Mouse (Mus musculus) thymus, postnatal 4 days (tissue): ENCODE measurements around the gene Colgalt2.

Source experiments
- DNase-seq: peaks from one replicate; pipeline ENCODE4 v3.0.0; 2021

Gene Colgalt2

GRCm38 (mm10) chr1:152540304-152540887 is 140.8 kb downstream of the Colgalt2 start:
- DNase-seq = no peak

DNA sequence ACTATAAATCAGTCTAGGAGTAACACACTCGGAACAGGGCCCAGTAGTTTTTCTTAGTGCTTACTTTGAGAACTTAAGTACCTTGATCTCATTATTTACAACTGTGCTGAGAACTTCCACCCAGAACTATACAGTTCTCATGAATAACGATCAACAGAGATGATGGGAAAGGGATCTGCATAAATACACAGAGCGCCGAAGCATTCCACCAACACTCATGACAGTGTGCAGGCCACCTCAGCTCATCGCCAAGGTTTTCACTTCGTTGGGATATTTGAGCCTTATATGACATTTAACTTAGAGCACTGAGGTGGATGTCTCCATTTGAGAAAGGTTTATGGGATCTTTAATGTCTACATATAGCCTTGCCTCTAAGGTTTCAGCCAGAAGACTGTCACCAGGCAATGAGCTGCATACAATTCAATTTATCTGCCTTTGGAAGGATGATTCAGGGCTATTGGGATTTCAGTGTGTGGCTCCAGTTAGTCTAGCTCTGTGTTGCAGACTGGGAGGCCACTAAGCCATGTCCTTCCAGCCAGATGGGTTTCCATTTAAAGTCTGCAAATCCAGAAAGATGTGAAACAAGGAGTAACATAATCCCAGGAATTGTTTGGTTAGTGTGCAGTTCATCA is 143.2 kb downstream of the Colgalt2 start:
- DNase-seq = no peak

DNA sequence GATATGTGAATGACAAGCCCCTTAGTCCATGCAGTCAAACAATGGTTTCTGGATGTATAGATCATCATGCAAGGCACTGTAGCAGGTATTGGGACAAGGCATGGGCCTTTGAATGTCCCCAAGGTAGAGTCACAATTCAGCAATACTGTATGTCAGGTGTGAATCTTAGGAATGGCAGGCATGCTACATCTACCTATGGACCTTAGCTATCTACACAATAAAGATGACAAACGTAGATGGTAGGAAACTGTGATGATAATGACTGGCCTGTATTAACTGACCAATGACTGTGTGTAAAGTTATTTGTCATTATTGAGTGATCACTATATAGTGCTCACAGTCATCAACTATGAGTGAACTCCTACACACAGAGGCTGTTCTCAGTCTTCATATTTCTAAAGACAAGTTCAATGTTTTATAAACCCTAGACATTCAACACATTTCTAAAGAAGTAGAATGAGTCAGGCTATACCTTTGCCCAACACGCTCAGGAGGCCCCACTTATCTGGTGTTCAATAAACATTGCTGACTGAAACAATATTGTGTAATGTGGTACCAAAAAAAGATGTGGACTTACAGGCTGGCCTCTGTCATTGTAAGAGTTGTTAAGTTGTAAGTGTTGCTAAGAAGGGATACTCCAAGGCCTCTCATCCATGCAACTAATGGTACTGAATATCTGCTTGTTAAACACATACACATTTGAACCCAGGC is 144.0 kb downstream of the Colgalt2 start:
- no peak for DNase-seq

DNA sequence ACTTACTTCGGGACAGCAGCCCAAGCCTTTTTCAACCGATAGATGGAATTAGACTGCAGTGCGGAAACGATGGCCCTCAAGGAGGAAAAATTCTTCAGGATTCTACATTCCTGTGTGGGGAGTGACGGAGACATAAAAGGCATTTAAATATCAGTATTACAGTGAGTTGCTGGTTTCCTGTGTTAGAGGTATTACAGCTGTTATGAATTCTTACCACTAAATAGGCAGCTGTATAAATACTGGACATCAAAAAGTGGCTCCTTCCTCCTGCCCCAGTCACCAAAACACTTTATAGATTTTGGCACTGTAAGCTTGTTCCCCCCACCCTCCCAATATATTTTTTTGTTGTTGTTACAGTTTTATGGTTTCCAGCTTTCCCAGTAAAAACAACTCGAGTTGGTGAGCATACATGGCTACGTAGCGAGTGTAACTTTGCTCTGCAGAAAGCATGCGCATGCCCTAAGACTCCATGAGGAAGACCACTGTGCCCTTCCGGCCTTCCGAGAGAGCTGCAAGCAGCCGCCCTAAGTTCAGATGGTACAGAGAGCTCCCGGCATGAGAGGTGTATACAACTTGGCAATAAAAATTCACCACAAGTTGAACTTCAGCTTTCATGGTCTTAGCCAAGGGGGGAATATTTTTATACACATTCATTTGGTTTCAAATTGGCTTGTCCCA is 149.6 kb downstream of the Colgalt2 start:
- DNase-seq = no peak

DNA sequence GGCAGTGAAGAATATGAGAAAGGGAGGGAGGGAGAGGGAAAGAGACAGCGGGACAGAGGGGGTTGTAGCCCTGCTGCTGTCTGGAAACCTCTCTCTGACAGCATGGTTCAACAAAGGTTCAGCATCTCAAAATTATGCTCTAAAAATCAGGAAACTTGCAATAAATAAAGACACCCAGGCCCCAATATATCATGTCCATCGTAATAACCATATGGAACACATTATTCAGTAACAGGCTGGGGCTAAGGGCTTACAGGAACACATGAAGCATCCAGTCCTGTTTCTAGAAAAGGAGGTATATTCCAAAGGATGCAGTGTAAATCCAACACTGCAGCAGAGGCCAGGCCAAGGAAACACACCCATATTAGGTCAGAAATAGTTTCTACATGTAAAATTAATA is 150.9 kb downstream of the Colgalt2 start:
- DNase-seq = no peak

DNA sequence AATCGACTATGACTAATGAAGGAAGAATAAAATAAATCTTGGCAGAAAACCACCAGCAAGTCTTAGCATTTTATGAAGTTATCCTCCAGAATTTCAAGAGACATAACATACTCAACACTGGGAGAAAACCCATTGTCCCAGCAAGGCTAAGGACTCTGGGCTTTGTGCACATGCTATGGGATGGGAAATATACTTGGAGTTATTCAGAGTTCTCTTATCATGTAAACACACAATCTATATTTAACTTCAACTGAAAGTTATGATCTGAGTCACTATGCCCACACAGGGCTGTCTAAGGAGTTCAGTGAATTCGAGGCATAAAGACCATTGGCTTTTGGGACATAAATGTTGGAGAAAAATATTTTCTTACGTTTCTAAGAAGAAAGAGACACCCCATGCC is 151.3 kb downstream of the Colgalt2 start:
- DNase-seq = no peak

DNA sequence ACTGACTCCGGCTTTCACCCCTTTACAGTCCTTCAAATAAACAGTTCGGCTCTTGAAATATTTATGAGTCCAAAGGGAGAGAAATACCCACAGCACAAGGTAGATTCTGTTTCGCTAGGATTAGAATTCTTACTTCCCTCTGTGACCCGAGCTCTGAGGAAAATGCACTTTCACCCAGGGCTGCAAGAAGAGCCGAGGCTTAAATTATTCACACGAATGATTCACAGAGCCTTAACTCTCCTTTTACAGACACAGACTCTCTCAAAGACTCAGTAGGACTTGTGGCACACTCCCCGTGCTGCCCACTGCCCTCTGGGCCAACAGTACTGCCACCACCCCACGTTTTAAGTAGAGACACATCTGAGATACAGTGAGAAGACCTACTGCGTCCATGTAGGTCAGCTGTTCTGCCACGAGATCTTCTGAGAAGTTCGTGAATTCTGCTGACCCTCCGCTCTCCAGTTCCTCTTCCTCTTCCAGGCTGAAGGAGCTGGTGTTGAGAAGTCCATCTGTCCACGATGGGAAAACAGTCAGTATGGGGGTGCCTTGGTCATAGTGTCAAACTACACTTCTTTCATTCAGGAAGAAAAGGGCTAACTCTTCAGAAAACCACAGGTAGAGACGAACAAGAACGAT is 154.4 kb downstream of the Colgalt2 start:
- no peak for DNase-seq

GRCm38 (mm10) chr1:152555944-152556573 is 156.4 kb downstream of the Colgalt2 start:
- no peak for DNase-seq

- DNase-seq = no peak
These were observed 157.1 kb downstream of the Colgalt2 start for GRCm38 (mm10) chr1:152556576-152557281.
